Mouse (Mus musculus): ENCODE measurements around the gene Ssh2.

The Ssh2 gene

GRCm38 (mm10) chr11:77492911-77493332, 276.8 kb downstream of the Ssh2 start:
- DNase-seq (ENCODE audit: low spot score), result peak; percentile 91

GRCm38 (mm10) chr11:77493512-77494343, 277.6 kb downstream of the Ssh2 start, which contains the start of gene Git1:
Git1 (plus strand) TSS chr11:77493562.
- peak; percentile 66 for DNase-seq (ENCODE audit: low spot score)

GRCm38 (mm10) chr11:77494344-77494676, 278.2 kb downstream of the Ssh2 start:
- no peak for DNase-seq (ENCODE audit: low spot score)

GRCm38 (mm10) chr11:77494782-77495181, 278.7 kb downstream of the Ssh2 start:
- no peak for DNase-seq (ENCODE audit: low spot score)

GRCm38 (mm10) chr11:77495507-77495906, 279.4 kb downstream of the Ssh2 start:
- DNase-seq (ENCODE audit: low spot score), result no peak

- DNase-seq (ENCODE audit: low spot score), result no peak
Observed at GRCm38 (mm10) chr11:77497341-77497756, 281.3 kb downstream of the Ssh2 start.

GRCm38 (mm10) chr11:77497851-77498250, 281.8 kb downstream of the Ssh2 start:
- no peak for DNase-seq (ENCODE audit: low spot score)

- no peak for DNase-seq (ENCODE audit: low spot score)
Observed at GRCm38 (mm10) chr11:77498261-77499139, 282.4 kb downstream of the Ssh2 start.

GRCm38 (mm10) chr11:77499354-77499753, 283.3 kb downstream of the Ssh2 start:
- DNase-seq (ENCODE audit: low spot score), result no peak

- DNase-seq (ENCODE audit: low spot score), result no peak
Observed at GRCm38 (mm10) chr11:77500361-77501325, 284.6 kb downstream of the Ssh2 start.

GRCm38 (mm10) chr11:77501392-77501791, 285.3 kb downstream of the Ssh2 start:
- DNase-seq (ENCODE audit: low spot score), result peak; percentile 45

- no peak for DNase-seq (ENCODE audit: low spot score)
Observed at GRCm38 (mm10) chr11:77501971-77502370, 285.9 kb downstream of the Ssh2 start.

- no peak for DNase-seq (ENCODE audit: low spot score)
Observed at GRCm38 (mm10) chr11:77502481-77502880, 286.4 kb downstream of the Ssh2 start.

GRCm38 (mm10) chr11:77503511-77503910, 287.4 kb downstream of the Ssh2 start:
- no peak for DNase-seq (ENCODE audit: low spot score)

GRCm38 (mm10) chr11:77504377-77504776, 288.3 kb downstream of the Ssh2 start:
- DNase-seq (ENCODE audit: low spot score), result no peak

- no peak for DNase-seq (ENCODE audit: low spot score)
Observed at GRCm38 (mm10) chr11:77505291-77505980, 289.3 kb downstream of the Ssh2 start.

GRCm38 (mm10) chr11:77506273-77506672, 290.2 kb downstream of the Ssh2 start:
- DNase-seq (ENCODE audit: low spot score), result no peak

- no peak for DNase-seq (ENCODE audit: low spot score)
Observed at GRCm38 (mm10) chr11:77506941-77507340, 290.9 kb downstream of the Ssh2 start.

GRCm38 (mm10) chr11:77507426-77507825, 291.3 kb downstream of the Ssh2 start:
- DNase-seq (ENCODE audit: low spot score), result no peak

- DNase-seq (ENCODE audit: low spot score), result peak; percentile 85
Observed at GRCm38 (mm10) chr11:77508068-77509021, 292.3 kb downstream of the Ssh2 start.
